Mouse (Mus musculus) c-Kit-positive CD71-positive TER-119-negative erythroid progenitor cells, embryonic 14.5 days (primary cell): ENCODE measurements around the gene Cd3eap.

Experiments
- DNase-seq: peaks from one replicate; pipeline ENCODE4 v3.0.0-alpha.2; 2013; ENCODE audit warnings: low read depth

The Cd3eap gene

GRCm38 (mm10) chr7:19361720-19362119, 2.4 kb upstream of the Cd3eap start:
- peak; percentile 91 for DNase-seq

- DNase-seq, result peak; percentile 85
These were observed 1.7 kb upstream of the Cd3eap start for GRCm38 (mm10) chr7:19360944-19361343.

- DNase-seq, result no peak
These were observed 784 bp upstream of the Cd3eap start for GRCm38 (mm10) chr7:19359892-19360641.

GRCm38 (mm10) chr7:19358634-19359033, 649 bp downstream of the Cd3eap start:
- DNase-seq, result no peak

GRCm38 (mm10) chr7:19357381-19358375, 1.6 kb downstream of the Cd3eap start:
- no peak for DNase-seq

- DNase-seq, result no peak
These were observed 3.0 kb downstream of the Cd3eap start for GRCm38 (mm10) chr7:19356311-19356710.

GRCm38 (mm10) chr7:19354991-19355390, 4.3 kb downstream of the Cd3eap start:
- no peak for DNase-seq

- no peak for DNase-seq
These were observed 9.1 kb downstream of the Cd3eap start for GRCm38 (mm10) chr7:19350221-19350620.

- no peak for DNase-seq
These were observed 9.9 kb downstream of the Cd3eap start for GRCm38 (mm10) chr7:19349188-19349915.

GRCm38 (mm10) chr7:19344938-19345471, 14.3 kb downstream of the Cd3eap start:
- peak; percentile 98 for DNase-seq

GRCm38 (mm10) chr7:19344237-19344847, 14.9 kb downstream of the Cd3eap start, which contains the start of gene Ercc1:
Gene Ercc1, plus strand, starts transcription at chr7:19344778.
- DNase-seq, result no peak

- DNase-seq, result peak; percentile 84
These were observed 16.0 kb downstream of the Cd3eap start for GRCm38 (mm10) chr7:19343210-19343808.

- DNase-seq, result peak; percentile 63
These were observed 16.7 kb downstream of the Cd3eap start for GRCm38 (mm10) chr7:19342481-19343027.

GRCm38 (mm10) chr7:19341761-19342409, 17.4 kb downstream of the Cd3eap start:
- no peak for DNase-seq

- no peak for DNase-seq
These were observed 18.0 kb downstream of the Cd3eap start for GRCm38 (mm10) chr7:19341250-19341649.

- DNase-seq, result no peak
These were observed 20.7 kb downstream of the Cd3eap start for GRCm38 (mm10) chr7:19338596-19338995.

GRCm38 (mm10) chr7:19338060-19338459, 21.2 kb downstream of the Cd3eap start:
- DNase-seq, result no peak

GRCm38 (mm10) chr7:19337122-19337521, 22.2 kb downstream of the Cd3eap start:
- no peak for DNase-seq

- DNase-seq, result no peak
These were observed 23.7 kb downstream of the Cd3eap start for GRCm38 (mm10) chr7:19335583-19335982.

GRCm38 (mm10) chr7:19332709-19333352, 26.5 kb downstream of the Cd3eap start:
- no peak for DNase-seq
